ENCODE assay signal across 7 mouse cellular contexts in the genomic region with DNA sequence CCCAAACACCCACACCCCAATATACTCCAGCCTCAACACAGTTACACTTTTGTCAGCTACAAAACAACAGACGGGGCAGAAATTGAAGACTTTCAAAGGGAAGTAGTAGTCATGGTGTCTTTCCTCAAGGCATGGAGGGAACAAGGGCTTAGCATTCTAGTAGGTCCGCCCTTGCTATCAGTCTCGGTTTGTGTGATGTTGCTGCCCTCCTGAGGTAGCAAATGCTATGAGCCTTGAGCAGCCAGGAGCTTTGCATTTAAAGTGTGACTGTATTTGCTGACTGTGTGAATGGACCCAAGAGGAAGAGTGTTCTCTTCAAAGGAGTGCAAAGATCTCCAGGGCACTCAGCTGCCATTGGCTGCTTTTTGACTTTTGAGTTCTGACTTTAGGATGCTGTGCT.
DNase-seq lines count a peak whose midpoint lies in the region; ATAC-seq and TF ChIP-seq lines count a peak whose summit lies in the region.
"Not testable (repeated sequence)": the region's sequence is repeated elsewhere in the genome, so short reads cannot be mapped to it uniquely, and the experiment has no call there.

No protein-coding gene starts in this region.

- DNase-seq in adrenal gland, adult (ENCODE audit: inconsistent age in 2 of 2, low spot score in 1 of 2): peak; percentile 53 to 76
- peak; percentile 60 for DNase-seq in heart, postnatal 0 days (ENCODE audit: low spot score)
- peak; percentile 27 to 53 for DNase-seq in left cerebral cortex, postnatal 25 days (ENCODE audit: low spot score in 2 of 2)
- peak; percentile 35 to 51 for DNase-seq in lung, postnatal 4 days
- peak; percentile 17 to 25 for DNase-seq in spleen, adult 18-20 months

- H3K9ac ChIP-seq in heart, postnatal 0 days (replicated peaks; ENCODE audit: low read depth, low read length); kidney, embryonic 14.5 days (ENCODE audit: low read depth, low read length): not testable (repeated sequence)

- intact Hi-C loops in left cerebral cortex, postnatal 25 days (cut with DNase I): loop anchor here (2.0 kb wide), 1 partner anchor 201 kb away; no protein-coding TSS in a partner anchor

- 15% methylated on average over 3 of the region's 3 CpGs for WGBS in heart, postnatal 0 days
- WGBS in kidney, embryonic 14.5 days: 38% methylated on average over 3 of the region's 3 CpGs

- peak; percentile 83 for ATAC-seq in heart, postnatal 0 days (ENCODE audit: insufficient read depth, low read depth)
- peak; percentile 55; the same call in 1 of the 2 replicates for ATAC-seq in kidney, embryonic 14.5 days (ENCODE audit: low FRiP score, low TSS enrichment)

- TF ChIP-seq POLR2A in embryonic fibroblast, embryonic 13.5 days (IDR thresholded peaks at IDR 0.05; ENCODE audit: low read depth, low read length): not testable (repeated sequence)

- H3K27ac ChIP-seq in embryonic fibroblast, embryonic 13.5 days (ENCODE audit: insufficient read depth, low read length); heart, postnatal 0 days (ENCODE audit: low read depth); kidney, embryonic 14.5 days (ENCODE audit: low read depth, low read length): not testable (repeated sequence)

- H3K27me3 ChIP-seq in heart, postnatal 0 days (ENCODE audit: control insufficient read depth, insufficient read depth, low read length); kidney, embryonic 14.5 days (ENCODE audit: control insufficient read depth, insufficient read depth, low read length): not testable (repeated sequence)

- peaks cover 20% of the 10 kb centered on the region for H3K36me3 ChIP-seq in heart, postnatal 0 days (replicated peaks; ENCODE audit: control insufficient read depth, insufficient read depth, low read length)
- not testable (repeated sequence) for H3K36me3 ChIP-seq in kidney, embryonic 14.5 days (ENCODE audit: control insufficient read depth, insufficient read depth, low read length)

- not testable (repeated sequence) for H3K4me2 ChIP-seq in heart, postnatal 0 days (ENCODE audit: low read depth, low read length); kidney, embryonic 14.5 days (replicated peaks; ENCODE audit: low read depth, low read length)

- TF ChIP-seq CTCF in embryonic fibroblast, embryonic 13.5 days (IDR thresholded peaks at IDR 0.05; ENCODE audit: borderline replicate concordance, insufficient read depth, low read length): peak; percentile 15; the same call in 1 of the 2 replicates
- peak; percentile 61 for TF ChIP-seq CTCF in heart, postnatal 0 days (IDR thresholded peaks at IDR 0.05; ENCODE audit: low read depth)

- not testable (repeated sequence) for TF ChIP-seq EP300 in heart, postnatal 0 days (IDR thresholded peaks at IDR 0.05; ENCODE audit: low read depth)

- H3K9me3 ChIP-seq in heart, postnatal 0 days (replicated peaks; ENCODE audit: control insufficient read depth, low read length); kidney, embryonic 14.5 days (ENCODE audit: control insufficient read depth, low read length): not testable (repeated sequence)

- not testable (repeated sequence) for H3K4me1 ChIP-seq in embryonic fibroblast, embryonic 13.5 days (ENCODE audit: control insufficient read depth, insufficient read depth, low read length); heart, postnatal 0 days (ENCODE audit: control insufficient read depth, insufficient read depth); kidney, embryonic 14.5 days (ENCODE audit: control insufficient read depth, insufficient read depth, low read length)

- H3K4me3 ChIP-seq in embryonic fibroblast, embryonic 13.5 days (ENCODE audit: insufficient read depth, low read length); heart, postnatal 0 days (ENCODE audit: low read depth, low read length); kidney, embryonic 14.5 days (ENCODE audit: low read length): not testable (repeated sequence)
